Mouse (Mus musculus): ENCODE results near the gene Dapk1.

DNA sequence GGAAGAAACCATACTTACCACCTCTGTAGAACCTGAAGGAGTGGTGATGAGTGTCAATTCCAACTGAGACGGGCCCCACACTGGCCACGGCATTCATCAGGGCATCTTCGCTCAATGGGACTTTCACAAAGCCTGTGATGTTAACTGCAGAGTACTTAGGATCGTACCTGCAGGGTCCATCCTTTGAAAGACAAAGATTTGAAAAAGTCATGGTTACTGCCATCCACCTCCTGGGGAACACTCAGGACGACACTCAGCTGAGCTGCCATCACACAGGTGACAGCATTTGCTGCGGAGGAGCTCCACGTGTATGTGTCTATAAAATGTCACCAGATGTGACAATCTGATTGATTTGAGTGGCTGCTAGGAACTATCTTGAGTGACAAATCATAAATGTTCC is 181.6 kb downstream of the Dapk1 start:
- TF ChIP-seq EP300 (IDR thresholded peaks at IDR 0.05; ENCODE audit: insufficient read depth, low read depth, low read length) = no peak
- no peak for TF ChIP-seq CTCF (IDR thresholded peaks at IDR 0.05; ENCODE audit: low read depth, low read length)

All from ES-Bruce4 (cell line).